Mouse (Mus musculus) lung, postnatal 0 days (tissue): ENCODE measurements at regions not wholly inside any gene's neighbourhood (a gene's known extent, or its start where the extent isn't known, plus 50 kb on each side); places are given as distances from the start of the nearest gene placed in this dataset.
A peak's percentile ranks its signal among the peaks of the same experiment; 100 is the strongest.

Experiments
- ATAC-seq: fragments of 200-750 bp; cut with Nextera tagmentation; 2 replicates; pipeline ENCODE4 v1.8.0; 2017; ENCODE audit warnings: moderate library complexity
- DNase-seq: peaks from one replicate; pipeline ENCODE4 v3.0.0-alpha.2; 2016; ENCODE audit warnings: low spot score
- H3K27ac ChIP-seq: fragments of 300-500 bp; sonication (generic); 2 replicates; pipeline ENCODE4 v1.5.1; 2014; ENCODE audit warnings: antibody characterized with exemption, mild to moderate bottlenecking, low read length, mixed read lengths
- H3K27me3 ChIP-seq: fragments of 300-500 bp; sonication (generic); replicated peaks from 2 replicates; pipeline ENCODE4 v1.6.1; 2014; ENCODE audit warnings: low read length, mixed read lengths; ENCODE audit not compliant: insufficient read depth
- H3K36me3 ChIP-seq: fragments of 300-500 bp; sonication (generic); 2 replicates; pipeline ENCODE4 v1.6.1; 2014; ENCODE audit warnings: low read length, mixed read lengths; ENCODE audit not compliant: insufficient read depth
- H3K4me1 ChIP-seq: fragments of 300-500 bp; sonication (generic); 2 replicates; pipeline ENCODE4 v1.6.1; 2014; ENCODE audit warnings: antibody characterized with exemption, low read depth, low read length, mixed read lengths; ENCODE audit not compliant: insufficient read depth
- H3K4me2 ChIP-seq: fragments of 300-500 bp; sonication (generic); replicated peaks from 2 replicates; pipeline ENCODE4 v1.6.1; 2014; ENCODE audit warnings: low read depth, mild to moderate bottlenecking, low read length, moderate library complexity, mixed read lengths
- H3K4me3 ChIP-seq: fragments of 300-500 bp; sonication (generic); 2 replicates; pipeline ENCODE4 v1.5.1; 2014; ENCODE audit warnings: low read depth, low read length
- H3K9ac ChIP-seq: fragments of 300-500 bp; sonication (generic); replicated peaks from 2 replicates; pipeline ENCODE4 v1.6.1; 2014; ENCODE audit warnings: low read depth, mild to moderate bottlenecking
- H3K9me3 ChIP-seq: fragments of 300-500 bp; sonication (generic); 2 replicates; pipeline ENCODE4 v1.6.1; 2016; ENCODE audit warnings: low read length, mixed read lengths
- CTCF ChIP-seq: IDR thresholded peaks from 2 replicates; pipeline ENCODE4 v1.5.1; 2016; ENCODE audit warnings: antibody characterized with exemption, mild to moderate bottlenecking
- EP300 ChIP-seq: IDR thresholded peaks from 2 replicates; pipeline ENCODE4 v1.6.1; 2016; ENCODE audit warnings: antibody characterized with exemption, mild to moderate bottlenecking, control low read depth
- WGBS: fragments of 180-500 bp; shearing (Covaris S2); extraction: QIAGEN DNeasy Blood & Tissue Kit; methylation state at CpG from one replicate; pipeline ENCODE4 v1.1.7; 2014; 5-methylcytosine and 5-hydroxymethylcytosine counted together

DNA sequence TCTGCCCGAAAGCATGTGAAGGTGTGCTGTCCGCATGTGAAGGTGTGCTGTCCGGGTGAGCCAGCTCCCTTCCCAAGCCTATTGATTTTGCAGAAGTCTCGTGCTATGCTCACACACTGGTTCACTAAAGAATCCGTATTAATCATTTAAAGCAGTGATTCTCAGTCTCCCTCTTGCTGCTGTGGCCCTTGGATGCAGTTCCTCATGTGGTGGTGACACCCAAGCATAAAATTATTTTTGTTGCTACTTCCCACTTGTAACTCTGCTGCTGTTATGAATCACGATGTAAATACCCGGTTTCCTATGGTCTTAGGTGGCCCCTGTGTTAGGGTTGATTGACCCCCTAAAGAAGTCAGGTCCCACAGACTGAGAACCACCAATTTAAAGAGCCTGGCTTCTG, 55.7 kb upstream of the Emb start:
- H3K27ac ChIP-seq: no peak overlapping the region
- no peaks in the 10 kb centered on the region for H3K27me3 ChIP-seq
- no peak overlapping the region for H3K4me3 ChIP-seq
- no peaks in the 10 kb centered on the region for H3K9me3 ChIP-seq
- H3K9ac ChIP-seq: no peak overlapping the region
- ATAC-seq (no peak), DNase-seq (no peak)
- 82% methylated on average over 7 of the region's 7 CpGs for WGBS
- H3K36me3 ChIP-seq: no peaks in the 10 kb centered on the region
- TF ChIP-seq CTCF (no peak), EP300 (no peak)
- no peaks in the 10 kb centered on the region for H3K4me1 ChIP-seq
- H3K4me2 ChIP-seq: no peak overlapping the region

- H3K9ac ChIP-seq: no peak overlapping the region
- H3K9me3 ChIP-seq: no peaks in the 10 kb centered on the region
- no peak overlapping the region for H3K4me3 ChIP-seq
- TF ChIP-seq CTCF (no peak), EP300 (no peak)
- 44% methylated on average over 6 of the region's 6 CpGs for WGBS
- no peak overlapping the region for H3K4me2 ChIP-seq
- no peak for DNase-seq
- ATAC-seq: no peak
- H3K36me3 ChIP-seq: no peaks in the 10 kb centered on the region
- no peaks in the 10 kb centered on the region for H3K27me3 ChIP-seq
- H3K27ac ChIP-seq: no peak overlapping the region
- H3K4me1 ChIP-seq: no peaks in the 10 kb centered on the region
These were observed 64.5 kb upstream of the Emb start for GRCm38 (mm10) chr13:117143828-117144227.

GRCm38 (mm10) chr13:117143255-117143654, 65.1 kb upstream of the Emb start:
- WGBS: 50% methylated on average over 4 of the region's 4 CpGs
- Histone ChIP-seq H3K9me3 (no peaks in the 10 kb centered on the region), H3K4me3 (no peak overlapping the region), H3K27ac (no peak overlapping the region), H3K4me2 (no peak overlapping the region), H3K27me3 (no peaks in the 10 kb centered on the region), H3K4me1 (no peaks in the 10 kb centered on the region), H3K9ac (no peak overlapping the region), H3K36me3 (no peaks in the 10 kb centered on the region)
- no peak for TF ChIP-seq CTCF
- no peak for TF ChIP-seq EP300
- DNase-seq (no peak), ATAC-seq (no peak)

DNA sequence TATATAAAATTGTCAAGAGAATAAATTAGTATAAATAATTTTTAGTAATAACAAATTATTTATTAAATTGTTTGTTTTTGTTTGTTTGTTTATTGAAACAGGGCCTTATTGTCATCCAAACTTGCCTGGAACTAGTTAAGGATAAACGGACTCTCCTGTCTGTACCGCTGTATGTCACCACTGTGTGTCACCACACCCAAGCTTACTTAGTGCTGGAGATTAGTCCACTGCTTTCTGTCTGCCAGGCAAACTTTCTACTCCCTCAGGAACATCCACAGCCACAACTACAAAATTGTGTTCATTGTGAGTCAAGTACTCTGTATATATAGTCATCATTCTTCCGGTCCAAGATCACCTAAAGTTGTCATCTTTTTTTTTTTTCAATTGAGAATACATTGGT, 74.0 kb upstream of the Emb start:
- no peak overlapping the region for H3K27ac ChIP-seq
- H3K36me3 ChIP-seq: no peaks in the 10 kb centered on the region
- 79% methylated on average over 3 of the region's 3 CpGs for WGBS
- no peaks in the 10 kb centered on the region for H3K4me1 ChIP-seq
- DNase-seq (no peak), ATAC-seq (no peak)
- no peak overlapping the region for H3K4me3 ChIP-seq
- H3K9ac ChIP-seq: no peak overlapping the region
- no peaks in the 10 kb centered on the region for H3K27me3 ChIP-seq
- no peak overlapping the region for H3K4me2 ChIP-seq
- TF ChIP-seq CTCF (peak; percentile 16; the same call in 1 of the 2 replicates), EP300 (no peak)
- H3K9me3 ChIP-seq: no peaks in the 10 kb centered on the region

DNA sequence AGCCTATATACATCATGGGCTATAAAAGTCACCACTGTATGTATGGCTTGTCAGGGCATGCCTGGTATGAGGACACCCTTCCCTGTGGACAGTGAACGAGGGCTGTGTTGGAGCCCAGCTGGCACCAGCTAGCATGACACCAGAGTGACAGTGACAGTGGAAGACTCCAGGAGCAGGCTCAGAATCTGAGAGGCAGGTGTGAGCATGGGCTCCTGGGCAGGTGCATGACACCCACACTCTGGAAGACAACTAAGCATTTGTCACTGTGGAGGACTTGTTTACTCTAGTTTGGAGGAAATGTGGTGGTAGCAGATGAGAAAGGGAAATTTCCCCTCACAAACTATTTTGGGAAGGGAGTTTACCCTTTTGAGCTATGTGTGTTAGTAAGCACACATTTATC, 76.2 kb upstream of the Emb start:
- no peak for DNase-seq
- Histone ChIP-seq H3K27ac (no peak overlapping the region), H3K27me3 (no peaks in the 10 kb centered on the region), H3K4me1 (no peaks in the 10 kb centered on the region), H3K9ac (no peak overlapping the region), H3K4me2 (no peak overlapping the region), H3K36me3 (no peaks in the 10 kb centered on the region), H3K9me3 (no peaks in the 10 kb centered on the region), H3K4me3 (no peak overlapping the region)
- WGBS: 39% methylated on average over 1 of the region's 1 CpGs
- TF ChIP-seq EP300 (no peak), CTCF (no peak)
- ATAC-seq: no peak

- no peak for TF ChIP-seq CTCF
- no peak for TF ChIP-seq EP300
- no peak for ATAC-seq
- no peak for DNase-seq
- no peaks in the 10 kb centered on the region for H3K9me3 ChIP-seq
- H3K9ac ChIP-seq: no peak overlapping the region
- H3K36me3 ChIP-seq: no peaks in the 10 kb centered on the region
- no peak overlapping the region for H3K4me2 ChIP-seq
- no peaks in the 10 kb centered on the region for H3K27me3 ChIP-seq
- no peak overlapping the region for H3K27ac ChIP-seq
- WGBS: 35% methylated on average over 12 of the region's 12 CpGs
- no peaks in the 10 kb centered on the region for H3K4me1 ChIP-seq
- no peak overlapping the region for H3K4me3 ChIP-seq
These were observed 80.4 kb upstream of the Emb start for GRCm38 (mm10) chr13:117127813-117128549.
